Mouse (Mus musculus) forebrain, embryonic 10.5 days (tissue): ENCODE data around the gene Plin3. TPM values are rescaled to one million over a fixed set of nuclear protein-coding genes. Genes with fewer than 3 reads are reported as not detected.

Experiments
- DNase-seq: peaks from one replicate; pipeline ENCODE4 v3.0.0-alpha.2; 2017; ENCODE audit warnings: low spot score; ENCODE audit errors: extremely low spot score
- H3K27ac ChIP-seq: fragments of 300-500 bp; sonication (generic); 2 replicates; pipeline ENCODE4 v1.5.1; 2016; ENCODE audit warnings: mild to moderate bottlenecking
- H3K27me3 ChIP-seq: fragments of 300-500 bp; sonication (generic); 2 replicates; pipeline ENCODE4 v1.6.1; 2016; ENCODE audit warnings: mild to moderate bottlenecking; ENCODE audit not compliant: poor library complexity, severe bottlenecking
- H3K36me3 ChIP-seq: fragments of 300-500 bp; sonication (generic); replicated peaks from 2 replicates; pipeline ENCODE4 v1.6.1; 2016; ENCODE audit warnings: mild to moderate bottlenecking, moderate library complexity
- H3K4me1 ChIP-seq: fragments of 300-500 bp; sonication (generic); 2 replicates; pipeline ENCODE4 v1.6.1; 2016
- H3K4me3 ChIP-seq: fragments of 300-500 bp; sonication (generic); 2 replicates; pipeline ENCODE4 v1.5.1; 2016; ENCODE audit warnings: mild to moderate bottlenecking, moderate library complexity
- H3K9me3 ChIP-seq: fragments of 300-500 bp; sonication (generic); 2 replicates; pipeline ENCODE4 v1.6.1; 2016; ENCODE audit warnings: mild to moderate bottlenecking, moderate library complexity
- WGBS: fragments of 180-500 bp; shearing (Covaris S2); methylation state at CpG from one replicate; pipeline ENCODE4 v1.1.7; 2016; 5-methylcytosine and 5-hydroxymethylcytosine counted together
- polyA plus RNA-seq: library from polyadenylated mRNA; unstranded; fragments of >200 nt; fragmentation: Nextera tagmentation; extraction: Ambion mirVana; gene quantifications from 2 replicates; pipeline ENCODE4 v1.2.1, GENCODE M21; 2016

Gene Plin3
- polyA plus RNA-seq, 1 experiment from 2014 or later, result 58.3 TPM

DNA sequence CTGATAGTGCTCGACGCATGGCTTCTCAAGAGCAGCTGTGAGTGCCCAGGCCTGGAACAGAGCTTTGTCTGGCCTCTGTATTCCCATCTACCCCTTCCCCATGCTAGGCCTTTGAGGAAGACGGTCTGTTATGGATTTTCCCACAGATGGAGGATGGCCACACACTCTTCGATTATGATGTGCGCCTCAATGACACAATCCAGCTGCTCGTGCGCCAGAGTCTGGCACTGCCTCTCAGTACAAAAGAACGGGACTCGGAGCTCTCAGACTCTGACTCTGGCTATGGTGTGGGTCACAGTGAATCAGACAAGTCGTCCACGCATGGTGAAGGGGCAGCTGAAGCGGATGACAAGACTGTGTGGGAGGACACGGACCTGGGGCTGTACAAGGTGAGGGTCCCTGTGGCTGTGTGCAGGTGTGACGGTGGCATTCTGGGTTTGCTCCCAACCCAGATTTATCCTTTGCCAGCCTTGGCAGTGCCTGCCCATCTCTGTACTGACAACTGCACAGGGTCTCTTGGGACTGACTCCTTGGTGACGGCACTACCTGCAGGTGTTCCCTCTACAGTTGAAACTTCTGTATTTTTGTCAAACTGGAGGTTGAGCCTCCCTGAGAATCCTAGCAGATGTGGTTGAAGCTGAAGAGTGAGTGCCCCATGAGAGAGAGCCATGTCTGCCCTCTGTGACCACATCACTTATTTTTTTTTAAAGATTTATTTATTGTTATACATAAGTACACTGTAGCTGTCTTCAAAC, 16.7 kb upstream of the Plin3 start:
- 93% methylated on average over 15 of the region's 15 CpGs for WGBS
- DNase-seq, result no peak
- peaks cover 96% of the 10 kb centered on the region for H3K36me3 ChIP-seq
- H3K4me3 ChIP-seq, result no peak overlapping the region
- no peaks in the 10 kb centered on the region for H3K27me3 ChIP-seq
- H3K9me3 ChIP-seq, result no peaks in the 10 kb centered on the region
- no peak overlapping the region for H3K27ac ChIP-seq
- H3K4me1 ChIP-seq, result peaks cover 45% of the 10 kb centered on the region

GRCm38 (mm10) chr17:56308088-56308487, 15.4 kb upstream of the Plin3 start:
- no peak for DNase-seq
- no peak overlapping the region for H3K4me3 ChIP-seq
- H3K27ac ChIP-seq, result no peak overlapping the region

GRCm38 (mm10) chr17:56305826-56306225, 13.2 kb upstream of the Plin3 start:
- Histone ChIP-seq H3K9me3 (no peaks in the 10 kb centered on the region), H3K4me1 (peaks cover 63% of the 10 kb centered on the region), H3K36me3 (peaks cover 61% of the 10 kb centered on the region), H3K4me3 (peak overlapping the region; percentile 70), H3K27ac (peak overlapping the region; percentile 99), H3K27me3 (no peaks in the 10 kb centered on the region)
- WGBS, result 77% methylated on average over 8 of the region's 8 CpGs
- DNase-seq, result no peak

More at GRCm38 (mm10) chr17:56308088-56308487, 15.4 kb upstream of the Plin3 start:
- H3K9me3 ChIP-seq, result no peaks in the 10 kb centered on the region
- no peaks in the 10 kb centered on the region for H3K27me3 ChIP-seq
- peaks cover 84% of the 10 kb centered on the region for H3K36me3 ChIP-seq
- WGBS, result 89% methylated on average over 6 of the region's 6 CpGs
- peaks cover 53% of the 10 kb centered on the region for H3K4me1 ChIP-seq

- WGBS, result 41% methylated on average over 9 of the region's 9 CpGs
- peak overlapping the region; percentile 99 for H3K27ac ChIP-seq
- H3K36me3 ChIP-seq, result peaks cover 54% of the 10 kb centered on the region
- no peak for DNase-seq
- no peaks in the 10 kb centered on the region for H3K27me3 ChIP-seq
- peaks cover 63% of the 10 kb centered on the region for H3K4me1 ChIP-seq
- peak overlapping the region; percentile 70 for H3K4me3 ChIP-seq
- no peaks in the 10 kb centered on the region for H3K9me3 ChIP-seq
These were observed 12.5 kb upstream of the Plin3 start for GRCm38 (mm10) chr17:56305156-56305555.

GRCm38 (mm10) chr17:56304718-56305117, 12.0 kb upstream of the Plin3 start:
- H3K27me3 ChIP-seq, result no peaks in the 10 kb centered on the region
- 23% methylated on average over 11 of the region's 11 CpGs for WGBS
- H3K27ac ChIP-seq, result peak overlapping the region; percentile 99
- peaks cover 50% of the 10 kb centered on the region for H3K36me3 ChIP-seq
- H3K9me3 ChIP-seq, result no peaks in the 10 kb centered on the region
- H3K4me3 ChIP-seq, result peak overlapping the region; percentile 70
- no peak for DNase-seq
- peaks cover 63% of the 10 kb centered on the region for H3K4me1 ChIP-seq

DNA sequence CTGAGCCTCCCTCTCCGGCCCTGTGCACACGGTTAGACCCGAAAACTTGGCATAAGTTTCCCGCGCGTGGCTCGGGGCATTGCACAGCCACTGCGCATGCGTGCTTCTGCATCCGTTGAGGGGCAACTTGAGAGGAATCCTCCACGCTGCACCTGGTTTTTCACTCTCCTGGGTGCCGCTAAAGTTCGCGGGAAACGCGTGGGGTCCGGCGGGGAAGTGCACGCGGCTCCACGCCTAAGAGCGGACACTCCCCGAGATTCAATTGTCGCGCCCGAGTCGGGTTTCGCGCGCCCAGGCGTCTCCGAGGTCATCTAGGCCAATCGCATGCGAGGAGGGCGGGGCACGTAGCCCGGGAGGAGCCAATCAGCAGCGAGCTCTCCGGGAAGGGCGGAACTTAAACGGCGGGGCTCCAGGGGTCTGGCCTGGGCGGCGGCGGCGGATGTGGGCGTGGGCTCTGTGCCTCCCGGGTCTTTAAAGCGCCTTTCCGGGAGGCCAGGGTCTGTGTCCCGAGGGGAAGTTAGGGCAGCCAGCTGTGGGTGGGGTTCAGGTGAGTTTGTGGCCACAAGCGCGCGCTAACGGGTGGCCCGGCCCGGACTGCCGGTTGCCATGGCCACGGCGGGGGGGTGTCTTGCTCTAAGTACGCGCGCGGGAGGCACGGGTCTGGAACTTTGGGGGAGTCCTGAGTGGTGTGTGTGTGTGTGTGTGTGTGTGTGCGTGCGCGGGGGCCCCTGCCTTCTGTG, 11.3 kb upstream of the Plin3 start:
- Histone ChIP-seq H3K27ac (peak overlapping the region; percentile 99), H3K4me1 (peaks cover 63% of the 10 kb centered on the region), H3K27me3 (no peaks in the 10 kb centered on the region), H3K36me3 (peaks cover 43% of the 10 kb centered on the region), H3K4me3 (peak overlapping the region; percentile 70), H3K9me3 (no peaks in the 10 kb centered on the region)
- WGBS, result under 1% methylated on average over 68 of the region's 68 CpGs
- DNase-seq, result peak; percentile 98

GRCm38 (mm10) chr17:56303160-56303846, 10.6 kb upstream of the Plin3 start, which contains the start of gene Uhrf1:
Uhrf1 (plus strand) TSS chr17:56303321.
- Histone ChIP-seq H3K4me3 (peak within 1 kb of the TSS; percentile 70), H3K27me3 (no peaks in the 10 kb centered on the region), H3K4me1 (peaks cover 56% of the 10 kb centered on the region), H3K9me3 (no peaks in the 10 kb centered on the region), H3K36me3 (peaks cover 36% of the 10 kb centered on the region), H3K27ac (peak within 1 kb of the TSS; percentile 99)
- DNase-seq, result peak; percentile 91
- WGBS, result under 1% methylated on average over 43 of the region's 43 CpGs

GRCm38 (mm10) chr17:56302363-56302996, 9.8 kb upstream of the Plin3 start:
- 27% methylated on average over 13 of the region's 13 CpGs for WGBS
- H3K4me1 ChIP-seq, result peaks cover 47% of the 10 kb centered on the region
- H3K27ac ChIP-seq, result peak overlapping the region; percentile 99
- peaks cover 28% of the 10 kb centered on the region for H3K36me3 ChIP-seq
- H3K27me3 ChIP-seq, result no peaks in the 10 kb centered on the region
- no peaks in the 10 kb centered on the region for H3K9me3 ChIP-seq
- peak overlapping the region; percentile 70 for H3K4me3 ChIP-seq
- DNase-seq, result peak; percentile 73

DNA sequence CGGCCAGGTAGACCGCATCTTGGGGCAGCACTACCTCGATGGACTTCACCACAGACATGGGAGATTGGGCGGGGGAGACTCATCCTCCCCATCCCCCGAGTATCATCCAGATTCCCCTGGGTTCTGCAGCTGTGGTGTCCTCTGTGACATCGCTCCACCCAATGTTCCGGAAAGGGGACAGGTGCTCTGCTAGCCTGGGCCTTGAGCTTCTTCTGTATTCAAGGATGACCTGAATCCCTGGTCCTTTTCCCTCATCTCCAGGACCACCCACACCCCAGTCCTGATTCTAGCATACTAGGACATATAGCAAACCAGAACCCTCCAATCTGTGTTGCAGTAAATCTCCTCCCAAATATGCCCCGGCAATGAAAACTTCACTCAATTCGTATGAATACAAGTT, 7.5 kb upstream of the Plin3 start, which contains the start of gene Arrdc5:
Gene Arrdc5 (minus strand): TSS at position 101 of the 400 bp plus-strand sequence.
- 94% methylated on average over 9 of the region's 9 CpGs for WGBS
- no peaks in the 10 kb centered on the region for H3K27me3 ChIP-seq
- no peak for DNase-seq

DNA sequence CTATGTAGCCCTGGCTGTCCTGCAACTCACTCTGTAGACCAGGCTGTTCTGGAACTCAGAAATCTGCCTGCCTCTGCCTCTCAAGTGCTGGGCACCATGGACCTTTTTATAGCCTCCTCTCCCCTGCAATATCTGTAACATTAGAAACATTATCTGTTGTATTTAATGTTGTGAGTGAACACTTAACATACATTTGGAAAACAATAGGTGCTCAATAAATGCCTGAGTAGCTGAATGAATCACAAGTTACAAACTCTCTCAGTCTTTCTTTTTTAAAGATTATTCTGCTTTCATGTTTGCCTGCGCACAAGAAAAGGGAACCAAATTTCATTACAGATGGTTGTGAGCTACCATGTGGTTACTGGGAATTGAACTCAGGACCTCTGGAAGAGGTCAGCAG, 5.6 kb upstream of the Plin3 start:
- Histone ChIP-seq H3K4me1 (peaks cover 11% of the 10 kb centered on the region), H3K9me3 (no peaks in the 10 kb centered on the region), H3K4me3 (no peak overlapping the region), H3K27me3 (no peaks in the 10 kb centered on the region), H3K36me3 (no peaks in the 10 kb centered on the region), H3K27ac (no peak overlapping the region)
- WGBS, result 100% methylated on average over 1 of the region's 1 CpGs
- DNase-seq, result no peak

More for the DNA sequence above, 7.5 kb upstream of the Plin3 start, which contains the start of gene Arrdc5:
- Histone ChIP-seq H3K27ac (no peak within 1 kb of the TSS), H3K9me3 (no peaks in the 10 kb centered on the region), H3K36me3 (peaks cover 5% of the 10 kb centered on the region), H3K4me1 (peaks cover 24% of the 10 kb centered on the region), H3K4me3 (no peak within 1 kb of the TSS)

GRCm38 (mm10) chr17:56296201-56296600, 3.5 kb upstream of the Plin3 start:
- Histone ChIP-seq H3K9me3 (no peaks in the 10 kb centered on the region), H3K4me3 (no peak overlapping the region), H3K27ac (no peak overlapping the region), H3K27me3 (no peaks in the 10 kb centered on the region), H3K36me3 (no peaks in the 10 kb centered on the region), H3K4me1 (peaks cover 14% of the 10 kb centered on the region)
- WGBS, result 67% methylated on average over 1 of the region's 1 CpGs
- DNase-seq, result no peak

GRCm38 (mm10) chr17:56294241-56294640, 1.6 kb upstream of the Plin3 start:
- H3K9me3 ChIP-seq, result no peaks in the 10 kb centered on the region
- peaks cover 33% of the 10 kb centered on the region for H3K4me1 ChIP-seq
- H3K4me3 ChIP-seq, result no peak overlapping the region
- 90% methylated on average over 19 of the region's 19 CpGs for WGBS
- no peaks in the 10 kb centered on the region for H3K36me3 ChIP-seq
- no peaks in the 10 kb centered on the region for H3K27me3 ChIP-seq
- no peak overlapping the region for H3K27ac ChIP-seq
- DNase-seq, result no peak
